Mouse (Mus musculus): Measurements from ENCODE around the gene Cideb. TPM values are rescaled to one million over a fixed set of nuclear protein-coding genes. Genes with fewer than 3 reads are reported as not detected.

The Cideb gene
- 1 to 10 TPM; 1.2 to 2.2 TPM for total RNA-seq (2021)

DNA sequence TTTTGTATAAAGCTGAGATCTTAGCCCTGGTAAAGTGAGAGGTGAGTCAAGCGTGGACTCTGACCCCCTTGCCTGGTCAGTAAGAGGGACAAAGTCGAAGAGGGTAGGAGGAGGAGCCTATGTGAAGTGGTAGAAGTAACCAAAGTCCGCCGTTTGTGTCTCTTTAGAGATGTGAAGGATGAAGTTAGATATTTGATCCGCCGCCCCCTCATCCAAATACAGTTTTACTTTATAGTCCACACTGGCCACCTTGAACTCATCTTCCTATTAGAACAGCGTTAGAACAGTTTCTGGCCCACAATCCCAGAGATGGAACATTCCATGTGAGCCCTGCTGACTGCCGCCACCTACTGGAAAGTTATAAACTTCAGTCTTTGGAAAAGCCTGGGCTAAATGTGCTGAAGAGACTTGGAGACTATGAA, at the start of gene Cideb:
Gene Cideb (minus strand): TSS at position 96 of the 422 bp plus-strand sequence.
- DNase-seq: peak; percentile 66

DNA sequence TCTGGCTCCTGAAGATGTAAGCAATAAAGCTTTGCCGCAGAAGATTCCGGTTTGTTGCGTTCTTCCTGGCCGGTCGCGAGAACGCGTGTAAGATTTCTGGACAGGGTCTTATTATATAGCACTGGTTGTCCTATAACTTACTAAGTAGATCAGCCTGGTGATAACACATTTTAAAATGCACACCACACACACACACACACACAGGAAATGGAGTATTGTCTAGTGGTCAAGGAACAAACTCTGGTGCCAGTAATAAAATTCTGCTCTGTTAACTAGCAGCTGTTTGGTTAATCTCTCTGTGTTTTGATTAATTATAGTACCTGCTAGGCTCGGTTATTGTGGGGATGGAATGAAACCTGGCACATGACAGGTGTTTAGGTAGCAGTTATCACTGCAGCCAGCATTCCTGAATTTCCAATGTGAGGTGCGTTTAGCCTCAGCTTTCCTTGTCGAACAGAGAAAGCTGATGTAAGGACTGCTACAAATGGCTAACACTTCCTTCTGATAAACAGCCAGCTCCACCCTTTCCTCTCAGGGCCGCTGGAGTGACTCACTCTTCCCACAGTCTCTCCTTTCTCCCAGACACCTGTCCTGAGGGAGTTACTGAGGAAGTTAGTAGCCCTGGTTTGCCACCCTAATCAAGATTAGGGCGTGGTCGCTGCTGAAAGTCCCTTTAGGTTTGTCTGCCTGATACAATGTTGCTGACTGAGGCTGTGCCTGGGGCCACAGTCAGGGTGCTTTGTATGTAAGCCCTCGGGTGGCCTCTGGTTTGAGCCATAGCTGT, 37.3 kb upstream of the Cideb start:
- DNase-seq: peak; percentile 37

DNA sequence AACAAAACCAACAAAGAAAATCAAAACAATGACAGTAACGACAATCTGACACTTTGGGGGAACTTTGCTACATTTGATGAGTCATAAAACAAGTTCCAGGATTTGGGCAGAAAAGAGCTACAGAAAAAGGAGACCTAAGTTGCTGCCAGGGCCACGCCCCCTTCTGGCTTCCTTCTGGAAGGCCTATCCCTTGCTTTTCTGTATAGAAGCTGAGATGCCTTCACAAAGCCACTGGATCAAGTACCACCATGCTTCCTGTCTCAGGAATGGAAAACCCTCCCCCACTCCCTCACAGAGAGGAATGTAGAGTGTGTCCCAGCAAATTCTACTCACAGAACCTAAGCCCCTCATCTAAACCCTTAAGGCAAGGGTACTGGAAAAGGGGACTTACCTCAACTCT, 35.7 kb upstream of the Cideb start:
- peak; percentile 41 for DNase-seq

GRCm38 (mm10) chr14:55793461-55793860, 35.2 kb upstream of the Cideb start:
- DNase-seq: no peak

DNA sequence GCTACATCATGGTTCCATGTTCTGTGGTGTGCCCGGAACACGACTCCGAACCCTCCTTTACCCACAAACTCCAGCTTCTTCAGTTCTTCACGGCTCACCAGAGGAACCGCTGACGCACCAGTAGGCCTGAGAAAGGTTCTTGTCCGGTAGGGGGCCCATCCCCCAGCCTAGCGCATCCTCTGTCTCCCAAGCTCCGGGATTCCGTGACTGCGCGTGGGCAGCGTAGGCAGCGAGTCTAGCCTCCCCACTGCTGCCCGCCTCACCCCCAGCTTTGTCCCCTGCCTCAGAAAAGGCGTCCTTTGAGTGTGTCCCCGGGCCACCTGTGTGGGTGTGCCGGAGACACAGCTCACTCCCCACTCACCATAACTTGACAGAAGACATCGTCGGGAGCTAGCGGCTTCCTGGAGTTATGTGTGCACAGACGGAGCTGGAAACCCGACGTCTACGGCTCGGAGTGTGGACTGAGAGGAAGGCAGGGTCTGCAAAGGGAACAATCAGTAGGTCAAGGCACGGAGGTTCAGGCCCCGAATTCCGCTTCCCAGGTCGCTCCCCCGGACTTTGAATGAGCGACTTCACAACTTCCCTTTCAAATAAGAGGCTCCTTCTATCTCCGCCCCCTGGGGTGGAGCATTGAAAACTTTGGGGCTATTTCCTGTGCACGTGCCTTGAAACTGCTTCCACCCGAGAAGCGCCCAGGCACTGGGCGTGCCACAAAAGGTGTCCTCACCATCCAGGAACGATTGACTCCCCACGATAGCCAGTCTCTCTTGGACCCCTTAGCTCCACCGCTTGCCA, 30.2 kb upstream of the Cideb start, which contains the start of gene Ripk3:
Gene Ripk3 (minus strand): TSS at position 610 of the 795 bp plus-strand sequence.
- peak; percentile 42 for DNase-seq

DNA sequence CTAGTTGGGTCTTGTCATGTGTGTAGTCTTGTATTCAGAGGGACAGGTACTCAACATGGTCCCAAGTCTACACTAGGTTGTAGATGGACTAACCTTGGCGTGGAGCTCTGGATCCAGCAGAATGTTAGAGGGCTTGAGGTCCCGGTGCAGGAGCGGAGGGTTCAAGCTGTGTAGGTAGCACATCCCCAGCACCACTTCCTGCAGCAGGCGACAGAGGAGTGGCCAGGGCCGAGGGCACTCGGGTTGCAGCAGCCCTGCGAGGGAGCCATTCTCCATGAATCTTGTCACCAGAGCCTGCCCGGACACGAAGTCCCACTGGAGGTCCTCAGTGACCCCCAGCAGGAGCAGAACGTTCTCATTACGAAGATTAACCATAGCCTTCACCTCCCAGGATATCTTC, 29.5 kb upstream of the Cideb start:
- DNase-seq: peak; percentile 4

GRCm38 (mm10) chr14:55785195-55785594, 26.9 kb upstream of the Cideb start:
- peak; percentile 10 for DNase-seq

- DNase-seq: peak; percentile 46
Measured at GRCm38 (mm10) chr14:55783958-55784235, 25.6 kb upstream of the Cideb start, which contains the start of gene Adcy4. Gene Adcy4, minus strand, starts transcription at chr14:55784095.

DNA sequence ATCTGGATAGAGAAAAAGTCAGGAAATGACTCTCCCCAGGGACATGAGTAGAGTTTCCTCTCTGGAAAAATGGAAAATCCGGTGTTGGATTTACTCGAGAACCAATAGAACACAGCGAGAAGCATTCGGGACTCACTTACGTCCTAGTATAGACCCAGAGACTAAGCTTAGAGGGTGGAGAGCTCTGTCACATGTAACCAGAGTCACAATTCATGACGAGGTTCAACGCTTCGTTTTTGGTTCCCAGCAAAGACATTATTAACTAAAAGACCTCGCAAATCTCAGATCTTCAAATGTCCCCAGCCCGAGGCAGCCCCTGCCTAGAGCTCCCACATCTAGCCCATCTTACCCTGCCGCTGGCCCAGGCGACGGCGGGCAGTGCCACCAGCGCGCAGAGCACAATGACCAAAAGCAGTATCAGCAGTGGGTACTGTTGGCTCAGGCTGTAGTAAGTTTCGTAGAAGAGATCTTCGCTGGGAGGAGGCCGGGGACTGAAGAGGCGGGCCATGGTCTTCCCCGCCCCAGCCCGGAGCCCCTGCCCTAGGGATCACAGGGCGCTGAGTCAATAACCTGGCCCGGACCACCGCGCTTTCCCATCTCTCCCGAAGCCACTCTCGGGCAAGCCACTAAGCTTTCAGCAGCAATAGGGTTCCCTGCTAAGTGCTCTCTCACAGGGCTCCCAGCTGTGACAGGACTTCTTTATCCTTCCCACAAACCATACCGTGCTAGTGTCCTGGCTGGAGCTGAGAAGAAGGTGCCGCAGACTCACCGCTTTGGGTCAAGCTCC, 25.1 kb upstream of the Cideb start:
- peak; percentile 34 for DNase-seq

DNA sequence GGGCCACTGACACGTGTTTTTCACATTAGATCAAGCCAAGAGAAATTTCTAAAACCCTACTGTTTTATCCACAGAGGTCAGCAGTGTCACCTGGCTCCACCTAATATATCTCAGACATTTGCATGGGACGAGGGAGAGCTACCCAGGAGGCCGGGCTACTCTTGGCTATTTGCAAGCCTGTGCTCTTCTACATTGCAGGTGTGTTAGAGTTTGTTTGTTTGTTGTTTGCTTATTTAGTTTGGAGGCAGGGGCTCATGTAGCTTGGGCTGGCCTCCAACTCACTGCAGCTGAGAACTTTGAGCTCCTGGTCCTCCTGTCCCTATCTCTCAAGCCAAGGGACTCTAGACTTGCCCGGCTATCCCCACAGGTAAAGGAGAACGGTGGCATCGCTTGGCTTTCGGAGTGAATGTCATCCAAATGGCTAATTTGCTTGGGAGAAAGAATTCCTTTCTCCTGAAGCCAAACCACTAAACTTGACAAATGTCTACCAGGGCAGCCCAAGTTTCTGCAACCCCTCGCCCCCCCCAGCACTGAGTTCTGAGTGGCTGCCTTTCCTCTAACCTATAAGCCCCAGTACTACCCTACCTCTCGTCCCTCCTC, 24.2 kb upstream of the Cideb start:
- peak; percentile 3 for DNase-seq

GRCm38 (mm10) chr14:55781310-55781709, 23.1 kb upstream of the Cideb start:
- DNase-seq: peak; percentile 73

DNA sequence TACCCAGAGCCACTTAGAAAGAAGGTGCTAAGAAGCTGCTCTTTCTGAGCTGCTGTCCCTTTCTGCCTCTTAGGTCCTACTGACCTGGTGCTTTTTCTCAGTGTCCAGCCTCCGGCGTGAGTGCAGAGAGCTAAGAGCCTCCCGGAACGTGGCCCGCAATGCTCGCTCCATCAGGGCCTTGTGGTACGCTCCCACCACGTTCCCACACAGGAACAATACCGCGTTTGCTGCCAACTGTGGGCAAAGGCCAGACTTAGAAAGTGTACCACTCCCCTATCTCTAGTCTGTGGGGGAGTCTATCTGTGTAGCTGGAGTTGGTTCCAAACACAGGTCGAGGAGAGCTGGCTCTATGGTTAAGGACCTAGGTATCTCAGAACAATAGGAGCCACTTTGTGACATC, 22.5 kb upstream of the Cideb start:
- DNase-seq: peak; percentile 5

- peak; percentile 5 for DNase-seq
Measured at GRCm38 (mm10) chr14:55779656-55780055, 21.4 kb upstream of the Cideb start.

DNA sequence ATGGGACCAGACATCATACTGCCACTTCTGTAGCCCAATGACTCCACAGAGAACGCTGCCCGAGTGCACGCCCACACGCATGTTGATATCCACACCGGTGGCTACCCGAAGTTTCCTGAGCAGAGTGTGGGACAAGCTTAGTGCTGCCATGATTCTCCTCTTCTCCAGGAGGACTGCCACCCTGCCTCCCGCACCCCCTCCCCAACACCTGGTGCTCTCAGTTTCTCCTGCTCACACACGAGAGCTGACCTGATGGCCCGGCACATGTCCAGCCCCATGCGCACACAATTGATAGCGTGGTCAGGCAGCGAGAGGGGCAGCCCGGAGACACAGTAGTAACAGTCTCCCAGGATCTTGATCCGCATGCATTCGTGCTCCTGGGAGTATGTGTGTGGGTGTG, 20.4 kb upstream of the Cideb start:
- peak; percentile 3 for DNase-seq

DNA sequence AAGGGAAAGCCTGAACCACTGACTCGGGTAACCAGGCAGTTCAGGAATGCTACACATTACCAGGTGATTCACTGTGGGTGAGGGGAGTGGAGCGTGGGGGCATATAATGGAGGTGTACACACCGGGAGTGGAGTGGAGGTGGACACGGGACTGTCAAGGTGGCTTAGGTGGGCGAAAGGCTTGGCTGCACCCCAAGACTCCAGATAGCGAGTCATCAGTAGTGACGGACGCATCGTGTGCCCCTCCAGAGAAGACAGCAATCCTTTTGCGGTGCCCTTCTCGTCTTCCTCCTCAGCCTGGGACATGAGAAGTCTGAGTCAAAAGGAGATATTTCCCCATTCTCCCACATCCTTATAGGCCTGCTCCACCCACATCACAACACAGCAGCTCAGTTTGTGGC, 19.5 kb upstream of the Cideb start:
- DNase-seq: peak; percentile 3

GRCm38 (mm10) chr14:55777176-55777575, 18.9 kb upstream of the Cideb start:
- DNase-seq: no peak

DNA sequence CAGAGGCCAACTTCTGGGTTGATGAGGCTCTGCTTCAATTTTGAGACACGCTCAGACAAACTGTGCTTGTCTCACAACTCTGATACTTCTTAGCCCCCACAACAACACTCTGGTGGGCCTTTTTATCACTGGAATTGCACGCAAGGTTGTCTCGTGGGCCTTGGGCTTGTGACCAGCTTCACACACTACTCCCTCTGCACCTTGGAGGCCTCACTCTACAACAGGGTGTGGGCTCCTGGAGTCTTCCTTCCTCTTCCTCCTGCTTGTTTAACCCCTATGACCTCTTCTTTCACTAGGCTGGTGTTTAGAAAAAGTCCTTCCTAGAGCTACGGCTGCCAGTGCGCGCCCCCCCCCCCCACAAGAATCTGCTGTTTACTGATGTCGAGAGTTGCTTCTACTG, 18.5 kb upstream of the Cideb start:
- DNase-seq: no peak

DNA sequence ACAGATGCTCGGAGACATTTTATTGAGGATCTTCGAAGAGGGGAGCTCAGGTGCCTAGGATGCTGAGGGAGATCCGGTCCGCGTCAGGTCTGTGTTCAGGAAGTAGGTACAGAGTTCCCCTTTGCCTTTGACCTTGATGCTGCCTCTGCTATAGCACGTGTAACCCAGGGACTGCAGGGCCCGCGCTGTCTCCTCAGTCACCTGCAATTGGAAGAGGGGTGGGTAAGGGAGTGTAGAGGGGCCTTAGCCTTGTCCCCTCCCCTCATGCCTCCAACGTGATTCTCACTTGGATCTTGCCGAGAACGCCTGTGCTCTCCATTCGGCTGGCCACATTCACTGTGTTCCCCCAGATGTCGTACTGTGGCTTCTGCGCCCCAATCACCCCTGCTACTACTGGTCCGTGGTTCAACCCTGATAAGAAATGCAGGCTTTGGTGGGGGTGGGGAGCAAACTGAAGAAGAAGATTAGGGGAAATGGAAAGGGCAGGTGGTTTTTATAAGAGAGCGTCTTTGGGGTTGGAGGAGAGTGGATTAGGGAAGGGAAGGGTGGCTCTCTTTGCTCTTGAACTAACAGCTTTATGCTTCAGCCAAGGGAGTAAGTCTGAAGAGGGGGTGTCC, 10.9 kb upstream of the Cideb start:
- DNase-seq: no peak

- DNase-seq: no peak
Measured at GRCm38 (mm10) chr14:55768555-55768954, 10.3 kb upstream of the Cideb start.

GRCm38 (mm10) chr14:55767519-55768414, 9.5 kb upstream of the Cideb start:
- peak; percentile 74 for DNase-seq

DNA sequence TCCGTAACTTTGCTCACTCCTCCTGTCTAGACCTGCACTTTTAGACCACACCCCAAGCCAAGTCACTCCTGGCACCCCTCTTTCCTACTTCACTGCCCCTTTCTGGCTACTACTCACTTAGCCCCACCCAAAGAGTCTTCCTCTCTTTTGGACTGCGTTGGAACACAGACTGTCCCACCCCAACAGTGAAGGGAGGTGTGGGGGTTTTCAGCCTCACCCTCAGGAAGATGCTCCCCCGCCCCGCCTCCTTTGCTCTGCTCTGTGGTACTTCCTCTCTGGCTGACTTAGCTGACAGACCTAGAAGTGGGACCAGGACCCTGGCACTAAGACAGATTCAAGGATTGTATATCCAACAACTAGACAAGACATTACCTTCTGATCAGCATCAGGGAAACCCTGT, 7.4 kb upstream of the Cideb start, which contains the start of gene Ltb4r1:
Gene Ltb4r1 (plus strand): TSS at position 267 of the 400 bp plus-strand sequence.
- no peak for DNase-seq

Measured in heart, postnatal 4 days (tissue).